Mouse (Mus musculus) megakaryocyte, embryonic 14.5 days (primary cell): Measurements from ENCODE around the gene Krt26. TPM values are rescaled to one million over a fixed set of nuclear protein-coding genes. Genes with fewer than 3 reads are reported as not detected.

ENCODE experiments used
- H3K27me3 ChIP-seq: replicated peaks from 2 replicates; pipeline ENCODE3; 2012; ENCODE audit warnings: inconsistent platforms
- H3K36me3 ChIP-seq: replicated peaks from 2 replicates; pipeline ENCODE3; 2012; ENCODE audit warnings: low read length, inconsistent platforms, mixed read lengths
- H3K4me1 ChIP-seq: 2 replicates; pipeline ENCODE4 v1.6.1; 2012; ENCODE audit warnings: inconsistent platforms
- H3K4me3 ChIP-seq: replicated peaks from 2 replicates; pipeline ENCODE3; 2012; ENCODE audit warnings: moderate library complexity, mild to moderate bottlenecking, inconsistent platforms
- H3K9me3 ChIP-seq: 2 replicates; pipeline ENCODE4 v1.6.1; 2012; ENCODE audit warnings: inconsistent platforms
- FLI1 ChIP-seq: IDR thresholded peaks from 2 replicates; pipeline ENCODE4 v1.6.1; 2012; ENCODE audit warnings: low read length, inconsistent platforms, mixed read lengths
- GATA1 ChIP-seq: IDR thresholded peaks from 3 replicates; pipeline ENCODE4 v1.6.1; 2012; ENCODE audit warnings: mixed read lengths, low read length, inconsistent platforms, borderline replicate concordance
- polyA plus RNA-seq: library from polyadenylated mRNA; stranded (reverse); fragments of >175 nt; gene quantifications from 2 replicates; pipeline ENCODE4 v1.2.3, GENCODE M21; 2012; ENCODE audit warnings: low replicate concordance; ENCODE audit not compliant: insufficient read depth

Gene Krt26
- polyA plus RNA-seq, 1 experiment: not detected

DNA sequence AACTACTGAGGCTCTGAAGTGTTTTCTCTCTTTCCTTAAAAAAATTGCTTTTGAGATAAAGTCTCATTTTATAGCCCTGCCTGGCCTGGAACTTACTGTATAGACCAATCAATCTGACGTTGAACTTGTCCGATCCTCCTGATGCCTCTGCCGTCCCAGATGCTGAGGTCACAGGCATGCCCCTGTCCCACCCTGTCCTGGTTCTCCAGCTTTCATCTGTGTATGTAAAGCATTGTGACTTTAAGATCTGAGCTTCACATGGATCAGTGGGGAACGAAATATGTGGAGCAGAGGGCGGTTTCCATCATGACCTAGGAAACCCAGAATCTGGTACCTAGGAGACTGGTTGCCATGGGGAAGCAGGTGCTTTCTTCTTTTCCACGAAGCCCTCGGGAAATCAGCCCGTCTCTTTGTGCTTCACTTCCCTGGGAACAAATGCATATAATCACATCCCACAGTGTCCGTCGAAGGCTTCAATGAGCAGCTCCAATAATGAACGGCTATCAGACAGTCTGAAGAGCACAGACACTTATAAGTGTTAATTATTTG lies 1.6 kb upstream of the Krt26 start:
- Histone ChIP-seq H3K9me3 (no peaks in the 10 kb centered on the region), H3K4me1 (no peaks in the 10 kb centered on the region), H3K27me3 (no peaks in the 10 kb centered on the region), H3K4me3 (no peak overlapping the region), H3K36me3 (no peaks in the 10 kb centered on the region)
- no peak for TF ChIP-seq GATA1
- TF ChIP-seq FLI1: no peak

GRCm38 (mm10) chr11:99333426-99333825 lies 4.3 kb downstream of the Krt26 start:
- no peaks in the 10 kb centered on the region for H3K36me3 ChIP-seq
- no peaks in the 10 kb centered on the region for H3K27me3 ChIP-seq
- TF ChIP-seq FLI1: no peak
- TF ChIP-seq GATA1: no peak
- H3K9me3 ChIP-seq: no peaks in the 10 kb centered on the region
- H3K4me1 ChIP-seq: no peaks in the 10 kb centered on the region
- no peak overlapping the region for H3K4me3 ChIP-seq

DNA sequence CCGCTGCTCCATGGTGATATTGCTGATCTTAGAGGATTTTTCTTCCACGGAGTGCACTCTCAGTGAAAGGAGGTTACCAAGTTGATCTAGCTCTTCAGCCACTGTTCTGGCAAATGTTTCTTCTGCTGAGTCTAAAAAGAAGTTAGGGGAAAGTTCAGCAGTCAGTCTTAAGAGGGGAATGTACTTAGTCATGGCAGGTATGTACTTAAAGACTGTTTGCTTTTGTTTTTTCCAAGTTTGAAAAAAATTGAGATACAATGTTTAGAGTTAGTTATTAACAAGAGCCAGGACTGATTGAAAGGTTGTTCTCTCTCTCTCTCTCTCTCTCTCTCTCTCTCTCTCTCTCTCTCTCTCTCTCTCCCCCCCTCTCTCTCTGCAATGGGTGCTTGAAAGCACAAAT lies 8.1 kb downstream of the Krt26 start:
- Histone ChIP-seq H3K4me3 (no peak overlapping the region), H3K27me3 (peaks cover 3% of the 10 kb centered on the region), H3K36me3 (no peaks in the 10 kb centered on the region), H3K9me3 (no peaks in the 10 kb centered on the region), H3K4me1 (no peaks in the 10 kb centered on the region)
- no peak for TF ChIP-seq GATA1
- TF ChIP-seq FLI1: no peak

DNA sequence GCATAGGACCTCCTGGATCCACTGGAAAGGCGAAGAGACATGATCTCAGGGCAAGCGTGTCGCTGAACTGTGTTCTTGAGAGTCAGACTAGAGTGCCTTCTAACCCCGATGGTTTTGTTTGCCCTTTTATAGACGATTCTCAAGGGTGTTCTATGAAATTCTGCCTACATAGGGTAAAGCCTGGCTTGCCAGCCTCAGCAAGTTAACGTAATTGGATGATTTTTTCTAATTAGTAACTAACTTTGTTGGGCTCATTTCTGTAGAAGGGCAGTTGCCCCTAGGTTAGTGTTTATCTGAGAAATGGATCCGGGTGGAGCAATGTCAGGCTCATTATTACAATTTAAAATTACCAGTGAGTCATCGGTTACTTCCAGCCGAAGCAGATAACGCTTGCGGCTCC lies 14.9 kb downstream of the Krt26 start, which contains the start of gene Krt25:
Krt25 (minus strand) TSS at position 101 of the 400 bp plus-strand sequence.
- Histone ChIP-seq H3K36me3 (no peaks in the 10 kb centered on the region), H3K27me3 (peaks cover 8% of the 10 kb centered on the region), H3K9me3 (no peaks in the 10 kb centered on the region), H3K4me1 (no peaks in the 10 kb centered on the region), H3K4me3 (no peak within 1 kb of the TSS)
- TF ChIP-seq GATA1 (no peak), FLI1 (no peak)

DNA sequence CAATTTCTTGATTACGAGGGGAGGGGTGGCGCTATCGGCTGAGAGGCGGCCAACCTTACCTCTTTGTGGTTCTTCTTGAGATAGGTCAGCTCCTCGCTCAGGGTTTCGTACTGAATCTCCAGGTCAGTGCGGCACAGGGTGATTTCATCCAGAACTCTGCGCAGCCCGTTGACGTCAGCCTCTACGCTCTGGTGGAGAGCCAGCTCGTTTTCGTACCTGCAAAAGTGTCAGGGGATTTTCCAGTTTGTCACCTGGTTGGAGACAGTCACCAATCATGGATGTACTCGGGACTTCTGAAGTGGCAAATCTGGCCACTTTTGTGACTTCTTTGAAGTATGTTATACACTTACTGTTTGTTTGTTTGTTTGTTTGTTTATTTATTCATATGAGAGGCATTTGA lies 16.7 kb downstream of the Krt26 start:
- Histone ChIP-seq H3K9me3 (no peaks in the 10 kb centered on the region), H3K4me1 (no peaks in the 10 kb centered on the region), H3K36me3 (no peaks in the 10 kb centered on the region), H3K27me3 (peaks cover 10% of the 10 kb centered on the region), H3K4me3 (no peak overlapping the region)
- no peak for TF ChIP-seq FLI1
- TF ChIP-seq GATA1: no peak

- H3K9me3 ChIP-seq: no peaks in the 10 kb centered on the region
- H3K36me3 ChIP-seq: no peaks in the 10 kb centered on the region
- peaks cover 10% of the 10 kb centered on the region for H3K27me3 ChIP-seq
- no peak for TF ChIP-seq FLI1
- TF ChIP-seq GATA1: no peak
- H3K4me3 ChIP-seq: no peak overlapping the region
- no peaks in the 10 kb centered on the region for H3K4me1 ChIP-seq
Observed at GRCm38 (mm10) chr11:99319127-99319526, 18.6 kb downstream of the Krt26 start.

DNA sequence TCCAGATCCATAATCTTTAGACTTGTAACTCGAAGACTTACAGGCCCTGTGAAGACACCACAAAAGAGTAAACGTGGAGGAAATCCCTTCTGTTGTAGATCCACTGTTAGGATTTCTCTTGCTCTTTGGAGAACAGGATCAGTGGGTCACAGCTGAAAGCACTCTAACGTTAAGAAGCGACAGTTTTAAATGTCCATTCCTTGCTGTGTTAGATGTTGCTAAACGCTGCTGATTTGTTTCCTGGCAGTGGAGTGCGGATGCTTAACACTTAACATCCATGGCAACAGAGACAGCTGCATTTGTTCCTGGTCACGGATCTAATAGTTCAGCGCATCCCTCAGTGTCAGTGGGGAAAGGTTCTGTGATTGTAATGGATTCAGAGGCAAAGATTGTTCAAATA lies 21.2 kb downstream of the Krt26 start:
- no peaks in the 10 kb centered on the region for H3K9me3 ChIP-seq
- no peak overlapping the region for H3K4me3 ChIP-seq
- no peaks in the 10 kb centered on the region for H3K36me3 ChIP-seq
- TF ChIP-seq FLI1 (no peak), GATA1 (no peak)
- H3K27me3 ChIP-seq: peaks cover 10% of the 10 kb centered on the region
- H3K4me1 ChIP-seq: no peaks in the 10 kb centered on the region

GRCm38 (mm10) chr11:99314594-99314993 lies 23.2 kb downstream of the Krt26 start:
- TF ChIP-seq FLI1 (no peak), GATA1 (no peak)
- Histone ChIP-seq H3K4me3 (no peak overlapping the region), H3K4me1 (no peaks in the 10 kb centered on the region), H3K36me3 (no peaks in the 10 kb centered on the region), H3K27me3 (peaks cover 10% of the 10 kb centered on the region), H3K9me3 (no peaks in the 10 kb centered on the region)

DNA sequence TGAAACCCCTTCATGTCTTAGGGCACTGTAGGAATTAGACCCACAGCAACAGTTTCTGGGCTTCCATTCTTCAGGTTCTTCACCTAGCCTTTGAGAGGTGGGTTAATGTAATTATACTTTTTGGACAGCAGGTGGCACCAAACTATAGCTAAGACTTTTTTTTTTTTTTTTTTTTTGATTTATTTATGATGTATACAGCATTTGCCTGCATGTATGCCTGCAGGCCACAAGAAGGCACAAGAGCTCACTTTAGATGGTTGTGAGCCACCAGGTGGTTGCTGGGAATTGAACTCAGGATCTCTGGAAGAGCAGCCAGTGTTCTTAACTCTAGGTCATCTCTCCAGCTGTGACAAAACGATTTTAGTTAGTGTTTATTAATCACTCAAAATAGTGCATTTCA lies 26.9 kb downstream of the Krt26 start:
- Histone ChIP-seq H3K36me3 (no peaks in the 10 kb centered on the region), H3K4me3 (no peak overlapping the region), H3K9me3 (no peaks in the 10 kb centered on the region), H3K4me1 (no peaks in the 10 kb centered on the region), H3K27me3 (peaks cover 2% of the 10 kb centered on the region)
- TF ChIP-seq GATA1 (no peak), FLI1 (no peak)

GRCm38 (mm10) chr11:99307579-99307978 lies 30.2 kb downstream of the Krt26 start:
- no peaks in the 10 kb centered on the region for H3K36me3 ChIP-seq
- no peak overlapping the region for H3K4me3 ChIP-seq
- H3K27me3 ChIP-seq: peaks cover 1% of the 10 kb centered on the region

DNA sequence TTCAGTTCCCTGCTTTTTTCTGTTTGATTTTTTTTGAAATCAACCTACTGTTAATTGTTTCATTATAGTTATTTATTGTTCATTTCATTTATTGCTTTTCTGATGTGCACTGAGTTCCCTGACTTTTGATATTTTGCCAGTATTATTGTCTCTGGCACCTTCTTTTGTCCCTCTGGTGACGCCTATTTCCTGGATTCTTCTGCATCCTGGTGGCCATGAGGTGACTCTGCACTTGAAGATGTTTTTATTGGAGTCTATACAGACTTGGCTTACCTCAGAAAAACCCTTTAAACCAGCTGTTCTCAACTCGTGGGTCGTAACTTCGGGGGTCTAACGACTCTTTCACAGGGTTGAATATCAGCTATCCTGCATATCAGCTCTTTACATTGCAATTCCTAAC lies 42.7 kb downstream of the Krt26 start:
- Histone ChIP-seq H3K36me3 (no peaks in the 10 kb centered on the region), H3K4me3 (no peak overlapping the region), H3K4me1 (no peaks in the 10 kb centered on the region), H3K27me3 (peaks cover 4% of the 10 kb centered on the region), H3K9me3 (0 out of 2 replicates have a peak, but pooled peaks cover 4% of the 10 kb centered on the region)
- TF ChIP-seq FLI1: no peak
- TF ChIP-seq GATA1: no peak

More at GRCm38 (mm10) chr11:99307579-99307978, 30.2 kb downstream of the Krt26 start:
- no peaks in the 10 kb centered on the region for H3K9me3 ChIP-seq
- no peaks in the 10 kb centered on the region for H3K4me1 ChIP-seq
- TF ChIP-seq FLI1 (no peak), GATA1 (no peak)
